ENCODE assay signal across 8 mouse cellular contexts in the genomic region with DNA sequence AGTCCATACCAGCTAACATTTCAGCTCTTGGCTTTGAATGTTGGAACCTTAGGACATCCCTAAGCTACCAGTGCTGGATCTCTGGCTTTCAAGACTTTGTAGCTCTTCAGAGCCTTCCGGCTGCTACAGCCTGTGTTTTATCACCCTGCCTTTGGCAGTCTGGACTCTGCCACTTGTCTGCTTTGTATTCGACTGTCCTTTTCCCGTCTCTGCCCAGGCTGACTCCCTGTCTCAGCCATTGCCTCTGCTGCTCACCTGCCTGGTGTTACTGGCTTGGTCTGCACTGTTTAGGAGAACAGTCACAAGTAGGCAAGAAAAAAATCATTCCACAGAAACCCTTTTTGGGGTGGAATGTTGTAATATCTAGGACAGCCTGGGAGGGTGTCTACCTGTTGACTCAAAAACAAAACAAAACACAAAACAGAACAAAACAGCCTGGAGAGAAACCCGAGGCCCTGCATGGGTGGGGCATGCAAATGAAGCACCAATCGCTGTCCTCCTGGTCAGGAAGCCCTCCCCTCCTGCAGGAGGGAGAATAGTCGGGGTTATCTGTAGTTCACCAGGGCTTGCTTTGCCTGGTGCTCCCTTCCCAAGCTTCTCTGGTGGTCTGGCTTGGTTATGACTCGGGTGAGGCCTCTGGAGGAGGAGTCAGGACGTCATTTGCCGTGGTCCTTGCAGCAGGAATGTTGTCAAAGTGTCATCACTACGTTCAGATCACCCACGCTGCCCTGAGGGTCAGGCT. TPM values are rescaled to one million over a fixed set of nuclear protein-coding genes. Genes with fewer than 3 reads are reported as not detected.
DNase-seq lines count a peak whose midpoint lies in the region; ATAC-seq and TF ChIP-seq lines count a peak whose summit lies in the region.

No protein-coding gene starts in this region.

- H3K9ac ChIP-seq in heart, embryonic 16.5 days (ENCODE audit: low read length) = peak overlapping the region; percentile 24
- H3K9ac ChIP-seq in kidney, postnatal 0 days (ENCODE audit: low read depth, low read length) = peak overlapping the region; percentile 40; the same call in 1 of the 2 replicates

- peak overlapping the region; percentile 44 for H3K4me3 ChIP-seq in heart, embryonic 16.5 days (ENCODE audit: low read length)
- H3K4me3 ChIP-seq in kidney, postnatal 0 days (replicated peaks; ENCODE audit: low read depth, low read length) = no peak overlapping the region

- TF ChIP-seq CTCF in kidney, postnatal 0 days (IDR thresholded peaks at IDR 0.05; ENCODE audit: low read depth) = peak; percentile 9; the same call in 1 of the 2 replicates

- H3K4me1 ChIP-seq in heart, embryonic 16.5 days (ENCODE audit: control insufficient read depth, insufficient read depth, low read length) = peaks cover 17% of the 10 kb centered on the region
- peaks cover 14% of the 10 kb centered on the region; the same call in 1 of the 2 replicates for H3K4me1 ChIP-seq in kidney, postnatal 0 days (replicated peaks; ENCODE audit: insufficient read depth, low read length)

- peak overlapping the region; percentile 76 for H3K27ac ChIP-seq in heart, embryonic 16.5 days (ENCODE audit: low read length)
- H3K27ac ChIP-seq in kidney, postnatal 0 days = peak overlapping the region; percentile 71

- no peaks in the 10 kb centered on the region for H3K27me3 ChIP-seq in heart, embryonic 16.5 days (ENCODE audit: control insufficient read depth, insufficient read depth, low read length)
- no peaks in the 10 kb centered on the region for H3K27me3 ChIP-seq in kidney, postnatal 0 days (ENCODE audit: insufficient read depth, low read length)

- DNase-seq in MN1 (ENCODE audit: low spot score) = peak; percentile 72
- DNase-seq in c-Kit-positive CD71-positive TER-119-positive erythroid progenitor cells, embryonic 14.5 days (ENCODE audit: low spot score) = peak; percentile 48
- DNase-seq in kidney, postnatal 0 days (ENCODE audit: low spot score) = peak; percentile 92
- peak; percentile 43 to 57 for DNase-seq in lung, postnatal 4 days
- DNase-seq in frontal cortex, adult 2 months (ENCODE audit: extremely low spot score in 1 of 2, low spot score in 1 of 2) = no peak
- DNase-seq in cerebellum, adult 9-10 months = no peak
- no peak for DNase-seq in right cerebral cortex, adult 18-20 months

- peak; percentile 87 for ATAC-seq in heart, embryonic 16.5 days (replicated peaks; ENCODE audit: extremely low read depth, insufficient read depth, low FRiP score)
- ATAC-seq in kidney, postnatal 0 days (replicated peaks; ENCODE audit: low FRiP score, low read depth) = peak; percentile 88; the same call in 1 of the 2 replicates

- no peaks in the 10 kb centered on the region for H3K36me3 ChIP-seq in heart, embryonic 16.5 days (ENCODE audit: control insufficient read depth, insufficient read depth)
- H3K36me3 ChIP-seq in kidney, postnatal 0 days (ENCODE audit: insufficient read depth, low read length) = no peaks in the 10 kb centered on the region

- WGBS in heart, embryonic 16.5 days = 4% methylated on average over 11 of the region's 11 CpGs
- WGBS in kidney, postnatal 0 days = 4% methylated on average over 11 of the region's 11 CpGs

- peak overlapping the region; percentile 68 for H3K4me2 ChIP-seq in heart, embryonic 16.5 days (ENCODE audit: low read depth, low read length)
- H3K4me2 ChIP-seq in kidney, postnatal 0 days (ENCODE audit: low read length) = peak overlapping the region; percentile 47

- no peaks in the 10 kb centered on the region for H3K9me3 ChIP-seq in heart, embryonic 16.5 days (replicated peaks; ENCODE audit: control insufficient read depth, low read length)
- H3K9me3 ChIP-seq in kidney, postnatal 0 days (replicated peaks; ENCODE audit: low read length) = no peaks in the 10 kb centered on the region

RNA-seq across cellular contexts. Expression of a gene that starts 19.0 kb away (rescaled TPM):
- 28.8 and 29.6 TPM in 2 replicates for polyA plus RNA-seq in heart, embryonic 16.5 days (2015; fragmentation: Nextera tagmentation; extraction: Ambion mirVana)
- polyA plus RNA-seq in kidney, postnatal 0 days (2015; fragmentation: Nextera tagmentation; extraction: Ambion mirVana) = 26.9 and 30.5 TPM in 2 replicates
- 9.0 and 11.9 TPM in 2 replicates for polyA plus RNA-seq in frontal cortex, adult 2 months (2012; rRNA removed)

Comparison
In these comparisons a context has a peak if more than half of its experiments do, and no peak if none do; other contexts are left out.
1. DNase-seq: peak in MN1 (single experiment), c-Kit-positive CD71-positive TER-119-positive erythroid progenitor cells, embryonic 14.5 days (single experiment), kidney, postnatal 0 days (single experiment) and lung, postnatal 4 days (2 of 2); none in frontal cortex, adult 2 months (0 of 2), cerebellum, adult 9-10 months (single experiment) and right cerebral cortex, adult 18-20 months (single experiment).